Mouse (Mus musculus): ENCODE data around the gene Pla2g4e.

DNA sequence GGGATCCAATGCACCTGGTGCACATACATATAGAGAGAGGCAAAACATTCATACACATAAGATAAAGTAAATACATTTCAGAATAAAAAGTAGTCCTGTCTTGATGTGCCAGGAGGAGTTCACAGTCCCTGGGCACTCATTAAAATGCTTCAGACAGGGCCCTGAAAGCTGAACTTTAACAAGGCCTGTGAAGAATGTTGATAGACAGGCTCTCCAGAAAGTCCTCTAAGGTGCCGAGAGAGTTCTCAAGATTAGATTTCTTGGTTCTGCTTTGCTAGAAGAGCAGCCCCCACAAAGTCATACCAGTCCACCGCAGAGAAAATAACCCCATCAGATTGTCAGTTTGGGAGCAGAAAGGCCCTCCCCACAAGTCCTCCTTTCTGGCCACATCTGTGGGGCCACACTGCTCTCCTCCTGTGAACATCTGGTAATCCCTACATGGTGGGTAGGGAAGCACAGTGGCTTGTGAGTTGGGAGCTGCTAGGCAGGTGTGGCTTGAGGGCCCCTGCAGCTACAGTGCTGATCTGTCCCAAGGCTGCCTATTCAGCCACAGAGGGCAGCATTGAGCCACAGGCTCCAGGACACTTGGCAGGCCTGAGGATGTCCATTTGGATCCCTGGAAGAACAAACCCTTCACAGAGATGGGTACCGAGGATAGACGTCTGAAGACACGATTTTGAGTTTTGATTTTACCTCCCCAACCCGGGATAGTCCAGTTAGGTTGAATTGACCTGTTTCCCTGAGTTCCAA, 59.4 kb downstream of the Pla2g4e start:
- no peak for TF ChIP-seq ZNF384 (IDR thresholded peaks at IDR 0.05; ENCODE audit: low read depth, low read length)
- TF ChIP-seq HCFC1 (IDR thresholded peaks at IDR 0.05; ENCODE audit: borderline replicate concordance, insufficient read depth, low read length) = no peak
- TF ChIP-seq ZC3H11A (IDR thresholded peaks at IDR 0.05; ENCODE audit: borderline replicate concordance, low read depth, low read length) = no peak
- no peak for TF ChIP-seq CHD2 (IDR thresholded peaks at IDR 0.05; ENCODE audit: low read depth, low read length)
- no peak for TF ChIP-seq MAFK (IDR thresholded peaks at IDR 0.05; ENCODE audit: insufficient read depth, low read depth, low read length)
